Mouse (Mus musculus) ES-E14 (cell line): ENCODE measurements at regions not wholly inside any gene's neighbourhood (a gene's known extent, or its start where the extent isn't known, plus 50 kb on each side); places are given as distances from the start of the nearest gene placed in this dataset.

Experiments
- DNase-seq: peaks from one replicate; pipeline ENCODE4 v3.0.0-alpha.2; 2013; ENCODE audit warnings: low read depth, low spot score
- H3K27ac ChIP-seq: 2 replicates; pipeline ENCODE4 v1.5.1; 2012; ENCODE audit warnings: low read depth, mild to moderate bottlenecking, low read length, moderate library complexity, mixed read lengths; ENCODE audit not compliant: poor library complexity, insufficient read depth, severe bottlenecking
- H3K36me3 ChIP-seq: 2 replicates; pipeline ENCODE4 v1.6.1; 2012; ENCODE audit warnings: mild to moderate bottlenecking, low read length, moderate library complexity, mixed read lengths; ENCODE audit not compliant: control insufficient read depth, poor library complexity, insufficient read depth, severe bottlenecking
- H3K4me1 ChIP-seq, 2 experiments: fragments of 150-350 bp in 1 of 2; sonication (generic) in 1 of 2; 2 replicates each; pipeline ENCODE4 v1.6.1; 2012; ENCODE audit warnings: low read length in 2 of 2, mild to moderate bottlenecking in 1 of 2, mixed read lengths in 1 of 2; ENCODE audit not compliant: control insufficient read depth in 2 of 2, insufficient read depth in 2 of 2, poor library complexity in 1 of 2
- H3K4me3 ChIP-seq, 2 experiments: fragments of 150-350 bp in 1 of 2; sonication (generic) in 1 of 2; 2 replicates each; pipeline ENCODE4 v1.5.1; 2012; ENCODE audit warnings: low read length in 2 of 2, low read depth in 1 of 2, mild to moderate bottlenecking in 1 of 2, mixed read lengths in 1 of 2; ENCODE audit not compliant: insufficient read depth in 1 of 2, poor library complexity in 1 of 2, severe bottlenecking in 1 of 2
- H3K9ac ChIP-seq: 2 replicates; pipeline ENCODE4 v1.6.1; 2012; ENCODE audit warnings: low read depth, mild to moderate bottlenecking, low read length, mixed read lengths; ENCODE audit not compliant: poor library complexity, insufficient read depth, severe bottlenecking
- H3K9me3 ChIP-seq: fragments of 150-350 bp; sonication (generic); 2 replicates; pipeline ENCODE4 v1.6.1; 2012; ENCODE audit warnings: low read depth, mild to moderate bottlenecking, low read length; ENCODE audit not compliant: control insufficient read depth, insufficient read depth
- CHD2 ChIP-seq: IDR thresholded peaks from 2 replicates; pipeline ENCODE4 v1.6.1; 2014; ENCODE audit warnings: mild to moderate bottlenecking, low read depth, low read length, inconsistent platforms
- HCFC1 ChIP-seq: IDR thresholded peaks from 2 replicates; pipeline ENCODE4 v1.6.1; 2012; ENCODE audit warnings: low read length, inconsistent platforms, borderline replicate concordance; ENCODE audit not compliant: insufficient read depth
- MAFK ChIP-seq: IDR thresholded peaks from 2 replicates; pipeline ENCODE4 v1.6.1; 2014; ENCODE audit warnings: mild to moderate bottlenecking, low read depth, low read length, inconsistent platforms; ENCODE audit not compliant: insufficient read depth
- ZC3H11A ChIP-seq: IDR thresholded peaks from 2 replicates; pipeline ENCODE4 v1.6.1; 2012; ENCODE audit warnings: low read depth, mild to moderate bottlenecking, inconsistent platforms, low read length, borderline replicate concordance
- ZNF384 ChIP-seq: IDR thresholded peaks from 2 replicates; pipeline ENCODE4 v1.6.1; 2012; ENCODE audit warnings: low read depth, low read length, inconsistent platforms
- in situ Hi-C, 2 experiments: fragments of 600-800 bp; cut with MboI; formaldehyde crosslinking; loops; one replicate each; pipeline ENCODE4 v1.15.1; 2025; ENCODE audit warnings: low sequenced_read_pairs in 2 of 2, inconsistent platforms in 1 of 2; ENCODE audit not compliant: unreplicated experiment in 2 of 2

DNA sequence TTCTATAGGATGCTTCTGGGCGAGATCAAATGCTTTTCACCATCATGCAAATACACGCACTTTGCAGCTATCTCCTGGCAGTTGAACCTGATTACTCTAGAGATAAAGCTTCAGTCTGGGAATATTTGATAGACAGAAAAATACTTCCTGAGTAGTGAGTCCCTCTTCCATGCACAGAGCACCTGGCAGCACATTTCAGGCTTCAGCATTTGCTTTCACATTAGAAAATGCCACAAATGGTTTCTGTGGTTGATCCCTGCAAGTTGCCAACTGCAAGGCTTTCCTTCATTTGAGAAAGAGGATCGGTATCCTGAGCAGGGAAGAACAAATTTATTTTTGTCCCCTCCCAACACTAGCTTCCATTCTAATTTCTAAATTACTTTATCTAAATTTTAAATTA is 155.5 kb upstream of the Negr1 start:
- no peak for DNase-seq
- no peaks in the 10 kb centered on the region for H3K9me3 ChIP-seq
- no peaks in the 10 kb centered on the region for H3K36me3 ChIP-seq
- in situ Hi-C loops, result no loop called here
- no peak overlapping the region for H3K4me3 ChIP-seq
- no peaks in the 10 kb centered on the region for H3K4me1 ChIP-seq
- no peak overlapping the region for H3K9ac ChIP-seq
- H3K27ac ChIP-seq, result no peak overlapping the region
- TF ChIP-seq HCFC1, result no peak

DNA sequence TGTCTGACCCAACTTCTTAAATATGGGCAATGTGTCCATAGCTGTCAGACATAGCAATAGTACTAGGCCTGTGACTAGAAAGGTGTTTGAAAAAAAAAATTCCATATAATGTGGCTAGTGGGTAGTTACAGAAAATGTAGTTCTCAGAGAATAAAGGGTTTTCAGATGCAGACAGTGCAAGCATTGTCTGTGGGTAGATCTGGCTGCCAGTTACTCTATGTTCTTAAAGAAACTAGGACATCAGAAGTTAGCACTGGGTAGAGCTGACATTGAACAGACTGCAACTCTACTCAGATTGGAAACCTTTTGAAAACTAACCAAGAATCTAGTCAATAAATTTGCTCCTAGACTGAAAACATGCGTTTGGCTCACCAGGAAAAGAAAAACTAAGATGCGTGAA is 154.5 kb upstream of the Negr1 start:
- Histone ChIP-seq H3K36me3 (no peaks in the 10 kb centered on the region), H3K9ac (no peak overlapping the region), H3K4me3 (no peak overlapping the region), H3K27ac (no peak overlapping the region), H3K4me1 (no peaks in the 10 kb centered on the region), H3K9me3 (no peaks in the 10 kb centered on the region)
- no peak for DNase-seq
- in situ Hi-C loops, result no loop called here
- TF ChIP-seq MAFK, result no peak
- TF ChIP-seq ZNF384, result no peak
- TF ChIP-seq CHD2, result no peak

DNA sequence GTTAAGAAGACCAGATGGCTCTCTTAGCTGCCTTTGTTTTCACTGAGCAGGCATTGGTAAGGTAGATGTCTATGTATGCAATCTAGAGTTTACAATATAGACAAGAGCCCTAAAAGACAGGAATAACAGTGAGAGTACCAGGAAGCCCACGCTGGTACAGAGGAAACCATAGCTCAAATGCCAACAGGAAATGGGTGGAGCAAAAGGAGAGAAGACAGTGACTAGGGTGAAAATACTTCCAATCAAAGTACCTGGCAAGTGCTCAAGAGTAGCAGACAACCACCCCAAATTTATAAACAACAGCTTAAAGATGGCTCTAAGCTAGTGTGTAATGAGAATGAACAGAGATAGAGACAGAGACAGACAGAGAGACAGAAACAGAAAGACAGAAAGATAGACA is 151.5 kb upstream of the Negr1 start:
- H3K4me3 ChIP-seq, result no peak overlapping the region
- no peak for TF ChIP-seq ZC3H11A
- no peak for TF ChIP-seq MAFK
- no peak for TF ChIP-seq CHD2
- TF ChIP-seq ZNF384, result no peak
- TF ChIP-seq HCFC1, result no peak
- H3K27ac ChIP-seq, result no peak overlapping the region
- in situ Hi-C loops, result no loop called here
- no peak overlapping the region for H3K9ac ChIP-seq
- H3K9me3 ChIP-seq, result no peaks in the 10 kb centered on the region
- no peak for DNase-seq
- peaks cover 1 to 4% of the 10 kb centered on the region in 2 experiments; a peak in 1 of 4 replicates for H3K4me1 ChIP-seq
- H3K36me3 ChIP-seq, result no peaks in the 10 kb centered on the region

DNA sequence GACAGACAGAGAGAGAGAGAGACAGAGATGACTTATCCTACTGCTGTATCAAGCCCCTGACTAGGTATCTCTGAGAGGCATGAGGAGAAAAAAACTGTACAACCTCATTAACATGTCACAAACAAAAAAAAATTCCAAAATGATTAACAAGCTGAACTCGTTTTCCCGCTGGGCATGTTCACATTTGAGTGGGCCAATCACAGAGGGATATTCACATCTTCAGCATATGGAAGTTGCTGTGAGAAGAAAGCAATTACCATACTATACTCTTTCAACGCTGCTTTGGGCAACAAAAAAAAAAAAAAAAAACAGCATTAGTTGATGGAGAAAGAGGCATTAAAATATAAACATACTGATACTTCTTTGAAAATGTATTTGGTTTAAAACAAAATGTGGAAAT is 148.8 kb upstream of the Negr1 start:
- Histone ChIP-seq H3K4me3 (no peak overlapping the region), H3K9me3 (no peaks in the 10 kb centered on the region), H3K36me3 (no peaks in the 10 kb centered on the region), H3K9ac (no peak overlapping the region), H3K27ac (no peak overlapping the region), H3K4me1 (peaks cover 1 to 4% of the 10 kb centered on the region in 2 experiments; a peak in 1 of 4 replicates)
- in situ Hi-C loops, result no loop called here
- TF ChIP-seq ZNF384 (no peak), HCFC1 (no peak), CHD2 (no peak), ZC3H11A (no peak), MAFK (no peak)
- DNase-seq, result no peak
